Mouse (Mus musculus): Measurements from ENCODE around the gene Dcaf8. TPM values are rescaled to one million over a fixed set of nuclear protein-coding genes. Genes with fewer than 3 reads are reported as not detected.

Gene Dcaf8
- total RNA-seq, 2 experiments from 2014 or later: 232 to 600 TPM

- ATAC-seq (replicated peaks; ENCODE audit: low FRiP score, poor library complexity, severe bottlenecking): no peak
Measured at GRCm38 (mm10) chr1:172186401-172187289, 38.8 kb downstream of the Dcaf8 start.

- ATAC-seq (replicated peaks; ENCODE audit: low FRiP score, poor library complexity, severe bottlenecking): peak; percentile 68; the same call in 1 of the 2 replicates
Measured at GRCm38 (mm10) chr1:172188891-172189290, 41.0 kb downstream of the Dcaf8 start.

GRCm38 (mm10) chr1:172191578-172191977 lies 43.7 kb downstream of the Dcaf8 start:
- ATAC-seq (replicated peaks; ENCODE audit: low FRiP score, poor library complexity, severe bottlenecking): no peak

GRCm38 (mm10) chr1:172192217-172192616 lies 44.3 kb downstream of the Dcaf8 start:
- ATAC-seq (replicated peaks; ENCODE audit: low FRiP score, poor library complexity, severe bottlenecking): no peak

GRCm38 (mm10) chr1:172194435-172194834 lies 46.6 kb downstream of the Dcaf8 start:
- ATAC-seq (replicated peaks; ENCODE audit: low FRiP score, poor library complexity, severe bottlenecking): no peak

GRCm38 (mm10) chr1:172197146-172197545 lies 49.3 kb downstream of the Dcaf8 start:
- ATAC-seq (replicated peaks; ENCODE audit: low FRiP score, poor library complexity, severe bottlenecking): no peak

GRCm38 (mm10) chr1:172197851-172198250 lies 50.0 kb downstream of the Dcaf8 start:
- no peak for ATAC-seq (replicated peaks; ENCODE audit: low FRiP score, poor library complexity, severe bottlenecking)

- no peak for ATAC-seq (replicated peaks; ENCODE audit: low FRiP score, poor library complexity, severe bottlenecking)
Measured at GRCm38 (mm10) chr1:172198316-172198715, 50.4 kb downstream of the Dcaf8 start.

GRCm38 (mm10) chr1:172198996-172199395 lies 51.1 kb downstream of the Dcaf8 start:
- ATAC-seq (replicated peaks; ENCODE audit: low FRiP score, poor library complexity, severe bottlenecking): no peak

GRCm38 (mm10) chr1:172200161-172200560 lies 52.3 kb downstream of the Dcaf8 start:
- no peak for ATAC-seq (replicated peaks; ENCODE audit: low FRiP score, poor library complexity, severe bottlenecking)

- no peak for ATAC-seq (replicated peaks; ENCODE audit: low FRiP score, poor library complexity, severe bottlenecking)
Measured at GRCm38 (mm10) chr1:172200871-172201447, 53.1 kb downstream of the Dcaf8 start.

- ATAC-seq (replicated peaks; ENCODE audit: low FRiP score, poor library complexity, severe bottlenecking): no peak
Measured at GRCm38 (mm10) chr1:172201967-172202880, 54.3 kb downstream of the Dcaf8 start.

- ATAC-seq (replicated peaks; ENCODE audit: low FRiP score, poor library complexity, severe bottlenecking): no peak
Measured at GRCm38 (mm10) chr1:172202894-172203522, 55.1 kb downstream of the Dcaf8 start.

- ATAC-seq (replicated peaks; ENCODE audit: low FRiP score, poor library complexity, severe bottlenecking): no peak
Measured at GRCm38 (mm10) chr1:172203566-172203965, 55.7 kb downstream of the Dcaf8 start.

GRCm38 (mm10) chr1:172204033-172204813 lies 56.3 kb downstream of the Dcaf8 start:
- no peak for ATAC-seq (replicated peaks; ENCODE audit: low FRiP score, poor library complexity, severe bottlenecking)

GRCm38 (mm10) chr1:172204814-172205740 lies 57.2 kb downstream of the Dcaf8 start:
- ATAC-seq (replicated peaks; ENCODE audit: low FRiP score, poor library complexity, severe bottlenecking): no peak

GRCm38 (mm10) chr1:172205741-172206087 lies 57.8 kb downstream of the Dcaf8 start:
- no peak for ATAC-seq (replicated peaks; ENCODE audit: low FRiP score, poor library complexity, severe bottlenecking)

Data from erythroblast, adult 5-6 weeks (primary cell).